In the genomic region with DNA sequence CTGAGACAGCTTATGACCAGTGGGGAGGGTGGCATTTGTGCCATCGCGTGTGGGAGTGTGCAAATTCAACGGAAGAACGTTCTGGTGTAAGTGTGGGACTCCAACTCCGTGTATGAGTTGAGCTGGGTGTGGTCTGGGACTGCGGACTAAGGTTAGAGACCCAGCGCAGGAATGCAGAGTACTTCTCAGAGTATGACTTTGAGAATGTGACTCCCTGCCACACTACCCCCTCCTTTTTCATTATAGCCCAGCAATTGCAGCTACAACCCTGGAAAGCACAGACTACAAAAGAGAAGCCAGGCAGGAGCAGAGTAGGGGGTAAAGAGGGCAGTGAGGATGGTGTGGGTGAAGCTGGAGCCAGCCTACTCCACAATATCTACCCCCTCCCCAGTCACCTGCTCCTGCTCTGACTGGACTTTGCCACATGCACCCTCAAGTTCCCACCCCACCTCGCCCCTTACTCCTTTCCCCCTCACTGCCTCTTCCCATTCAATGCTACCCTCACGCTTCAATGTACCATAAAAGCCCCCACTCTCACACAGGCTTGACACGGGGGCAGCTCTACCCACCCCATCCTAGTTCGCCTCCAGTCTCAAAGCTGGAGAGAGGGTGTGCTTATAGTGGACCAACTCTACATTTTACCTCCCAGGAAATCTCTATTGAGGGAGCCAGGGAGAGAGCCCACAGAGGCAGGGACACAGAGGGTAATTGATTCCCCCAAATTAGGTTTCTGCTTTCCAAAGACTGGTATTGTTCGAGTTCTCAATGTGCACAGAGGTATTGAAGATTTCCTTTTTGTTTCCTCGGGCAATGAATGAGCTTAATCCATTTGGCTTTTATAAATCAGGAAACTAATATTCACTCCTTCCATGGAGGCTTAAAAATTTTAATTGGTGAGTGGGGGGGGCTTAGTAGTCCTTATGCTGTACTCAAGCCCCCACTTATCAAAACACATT, we compare ENCODE assay signal across 8 mouse cellular contexts. TPM values are rescaled to one million over a fixed set of nuclear protein-coding genes. Genes with fewer than 3 reads are reported as not detected.
A peak's percentile ranks its signal among the peaks of the same experiment; 100 is the strongest.
DNase-seq lines count a peak whose midpoint lies in the region; ATAC-seq and TF ChIP-seq lines count a peak whose summit lies in the region.

No protein-coding gene starts in this region.

- peak overlapping the region; percentile 100 for H3K4me2 ChIP-seq in heart, embryonic 11.5 days
- peak overlapping the region; percentile 85 for H3K4me2 ChIP-seq in forebrain, embryonic 13.5 days
- H3K4me2 ChIP-seq in liver, embryonic 12.5 days: peak overlapping the region; percentile 69

- H3K27me3 ChIP-seq in heart, embryonic 11.5 days (ENCODE audit: control insufficient read depth, insufficient read depth, low read length): peaks cover 55% of the 10 kb centered on the region
- H3K27me3 ChIP-seq in G1E (ENCODE audit: insufficient read depth, low read length): peaks cover 33% of the 10 kb centered on the region
- peaks cover 74% of the 10 kb centered on the region for H3K27me3 ChIP-seq in forebrain, embryonic 13.5 days
- H3K27me3 ChIP-seq in liver, embryonic 12.5 days (replicated peaks): peaks cover 71% of the 10 kb centered on the region

- peaks cover 6% of the 10 kb centered on the region; the same call in 1 of the 2 replicates for H3K4me1 ChIP-seq in heart, embryonic 11.5 days (ENCODE audit: control insufficient read depth, insufficient read depth, low read length)
- no peaks in the 10 kb centered on the region for H3K4me1 ChIP-seq in G1E (ENCODE audit: insufficient read depth, low read depth, low read length)
- peaks cover 53% of the 10 kb centered on the region for H3K4me1 ChIP-seq in forebrain, embryonic 13.5 days
- H3K4me1 ChIP-seq in liver, embryonic 12.5 days: peaks cover 6% of the 10 kb centered on the region; the same call in 1 of the 2 replicates

- no peak for ATAC-seq in heart, embryonic 11.5 days (replicated peaks; ENCODE audit: insufficient number of reproducible peaks, low FRiP score, low TSS enrichment)
- no peak for ATAC-seq in G1E (ENCODE audit: extremely low read depth, insufficient number of reproducible peaks, low FRiP score, poor library complexity, severe bottlenecking)
- ATAC-seq in forebrain, embryonic 13.5 days: peak; percentile 65
- no peak for ATAC-seq in liver, embryonic 12.5 days
- ATAC-seq in monocyte, adult 5-6 weeks (replicated peaks; ENCODE audit: insufficient number of reproducible peaks, low FRiP score, low TSS enrichment, poor library complexity, severe bottlenecking): no peak
- ATAC-seq in erythroid progenitor cell, adult 5-6 weeks (replicated peaks; ENCODE audit: low FRiP score, poor library complexity, severe bottlenecking): no peak

- no peak overlapping the region for H3K9ac ChIP-seq in heart, embryonic 11.5 days (ENCODE audit: low read depth, low read length)
- peak overlapping the region; percentile 87; the same call in 1 of the 2 replicates for H3K9ac ChIP-seq in forebrain, embryonic 13.5 days
- no peak overlapping the region for H3K9ac ChIP-seq in liver, embryonic 12.5 days

- no peak for TF ChIP-seq CTCF in G1E (IDR thresholded peaks at IDR 0.05; ENCODE audit: low read depth, low read length)

- no peaks in the 10 kb centered on the region for H3K36me3 ChIP-seq in heart, embryonic 11.5 days (ENCODE audit: control insufficient read depth, insufficient read depth, low read length)
- no peaks in the 10 kb centered on the region for H3K36me3 ChIP-seq in G1E (replicated peaks)
- no peaks in the 10 kb centered on the region for H3K36me3 ChIP-seq in forebrain, embryonic 13.5 days (ENCODE audit: poor library complexity, severe bottlenecking)
- H3K36me3 ChIP-seq in liver, embryonic 12.5 days: no peaks in the 10 kb centered on the region

- DNase-seq in heart, postnatal 25 days (ENCODE audit: low spot score): no peak
- no peak for DNase-seq in G1E (ENCODE audit: low spot score)
- DNase-seq in kidney, adult 18-20 months: no peak

- H3K27ac ChIP-seq in heart, embryonic 11.5 days (ENCODE audit: low read depth, low read length): no peak overlapping the region
- peak overlapping the region; percentile 87 for H3K27ac ChIP-seq in forebrain, embryonic 13.5 days
- H3K27ac ChIP-seq in liver, embryonic 12.5 days: no peak overlapping the region

- 26% methylated on average over 13 of the region's 13 CpGs for WGBS in heart, embryonic 11.5 days (ENCODE audit: insufficient replicate concordance)
- under 1% methylated on average over 13 of the region's 13 CpGs for WGBS in forebrain, embryonic 13.5 days
- 28% methylated on average over 13 of the region's 13 CpGs for WGBS in liver, embryonic 12.5 days (ENCODE audit: insufficient replicate concordance)

- no peaks in the 10 kb centered on the region for H3K9me3 ChIP-seq in heart, embryonic 11.5 days (replicated peaks; ENCODE audit: control insufficient read depth, low read length)
- no peaks in the 10 kb centered on the region for H3K9me3 ChIP-seq in G1E (replicated peaks)
- H3K9me3 ChIP-seq in forebrain, embryonic 13.5 days (replicated peaks): no peaks in the 10 kb centered on the region
- H3K9me3 ChIP-seq in liver, embryonic 12.5 days (replicated peaks): no peaks in the 10 kb centered on the region

- peak overlapping the region; percentile 64 for H3K4me3 ChIP-seq in heart, embryonic 11.5 days (ENCODE audit: low read depth, low read length)
- H3K4me3 ChIP-seq in G1E (ENCODE audit: low read depth, low read length): 0 out of 2 replicates have a peak overlapping the region, but pooled peaks have one; percentile 19
- peak overlapping the region; percentile 65 for H3K4me3 ChIP-seq in forebrain, embryonic 13.5 days
- H3K4me3 ChIP-seq in liver, embryonic 12.5 days: no peak overlapping the region

- intact Hi-C loops in heart, postnatal 25 days (cut with DNase I): no loop called here

RNA-seq across cellular contexts. Expression of a gene that starts 0.9 kb away (rescaled TPM):
- polyA plus RNA-seq in heart, embryonic 11.5 days (2014; fragmentation: Nextera tagmentation; extraction: Ambion mirVana): 1.7 and 2.1 TPM in 2 replicates
- total RNA-seq in heart, postnatal 25 days (2021): 1 to 10 TPM; 2.4 to 2.6 TPM
- total RNA-seq in G1E (2014; fragmentation: Nextera tagmentation) (not detected in 2 replicates), G1E (2017) (0.12 TPM in 1 of 2 replicates, not detected in the other)
- polyA plus RNA-seq in G1E (2012): not detected in 2 replicates
- polyA plus RNA-seq in forebrain, embryonic 13.5 days (2015; fragmentation: Nextera tagmentation; extraction: Ambion mirVana): 36.5 and 50.5 TPM in 2 replicates
- polyA plus RNA-seq in liver, embryonic 12.5 days (2016; fragmentation: Nextera tagmentation; extraction: Ambion mirVana): 1.7 and 1.8 TPM in 2 replicates
- 1.2 to 3.0 TPM (median 1.2 TPM) in 3 replicates for total RNA-seq in monocyte, adult 5-6 weeks (2017)
- not detected in 2 replicates for total RNA-seq in erythroid progenitor cell, adult 5-6 weeks (2015; ENCODE audit: low replicate concordance)
- not detected in 2 replicates for total RNA-seq in erythroid progenitor cell, adult 5-6 weeks (2017; ENCODE audit: low replicate concordance)
